ENCODE assay signal across 8 mouse cellular contexts in genomic region chr10:85044732-85045720, GRCm38 (mm10). TPM values are rescaled to one million over a fixed set of nuclear protein-coding genes. Genes with fewer than 3 reads are reported as not detected.
DNase-seq lines count a peak whose midpoint lies in the region; ATAC-seq and TF ChIP-seq lines count a peak whose summit lies in the region.

No protein-coding gene starts in this region.

- TF ChIP-seq POLR2A in cortical plate, adult 2 months (IDR thresholded peaks at IDR 0.05; ENCODE audit: extremely low read depth, insufficient read depth, low read length): no peak
- TF ChIP-seq POLR2A in limb, embryonic 14.5 days (IDR thresholded peaks at IDR 0.05; ENCODE audit: borderline replicate concordance, extremely low read depth, insufficient read depth, insufficient read length): no peak

- no peak overlapping the region for H3K4me3 ChIP-seq in cortical plate, adult 2 months (ENCODE audit: insufficient read depth, low read length)
- H3K4me3 ChIP-seq in intestine, embryonic 16.5 days (ENCODE audit: low read length): peak overlapping the region; percentile 24
- H3K4me3 ChIP-seq in limb, embryonic 14.5 days (replicated peaks; ENCODE audit: low read length): 0 out of 2 replicates have a peak overlapping the region, but pooled peaks have one; percentile 10
- no peak overlapping the region; the same call in 1 of the 2 replicates for H3K4me3 ChIP-seq in midbrain, embryonic 14.5 days (replicated peaks; ENCODE audit: low read depth, low read length)

- 11% methylated on average over 24 of the region's 24 CpGs for WGBS in intestine, embryonic 16.5 days
- 14% methylated on average over 24 of the region's 24 CpGs for WGBS in limb, embryonic 14.5 days
- WGBS in midbrain, embryonic 14.5 days: 7% methylated on average over 24 of the region's 24 CpGs

- no peaks in the 10 kb centered on the region for H3K27me3 ChIP-seq in intestine, embryonic 16.5 days (replicated peaks; ENCODE audit: control insufficient read depth, insufficient read depth, low read length)
- H3K27me3 ChIP-seq in limb, embryonic 14.5 days (ENCODE audit: control insufficient read depth, insufficient read depth, low read length): no peaks in the 10 kb centered on the region
- H3K27me3 ChIP-seq in midbrain, embryonic 14.5 days (ENCODE audit: control insufficient read depth, insufficient read depth, low read length): peaks cover 6% of the 10 kb centered on the region; the same call in 1 of the 2 replicates

- peak; percentile 30 for DNase-seq in A20 (ENCODE audit: low read depth, low spot score)
- DNase-seq in T-cell, adult 2 months (ENCODE audit: low spot score): peak; percentile 18
- peak; percentile 93 for DNase-seq in heart, adult 11 months
- peak; percentile 77 for DNase-seq in limb, embryonic 14.5 days (ENCODE audit: low spot score)
- peak; percentile 84 for DNase-seq in midbrain, embryonic 14.5 days
- peak; percentile 16 for DNase-seq in telencephalon, adult 2 months (ENCODE audit: low read depth, low spot score)

- TF ChIP-seq CTCF in cortical plate, adult 2 months (IDR thresholded peaks at IDR 0.05; ENCODE audit: extremely low read depth, insufficient read depth, low read length): peak; percentile 71

- peak overlapping the region; percentile 45 for H3K9ac ChIP-seq in intestine, embryonic 16.5 days (ENCODE audit: low read depth, low read length)
- H3K9ac ChIP-seq in limb, embryonic 14.5 days (ENCODE audit: low read depth, low read length, severe bottlenecking): peak overlapping the region; percentile 5; the same call in 1 of the 2 replicates
- H3K9ac ChIP-seq in midbrain, embryonic 14.5 days (replicated peaks; ENCODE audit: low read length): peak overlapping the region; percentile 1; the same call in 1 of the 2 replicates

- no peaks in the 10 kb centered on the region for H3K9me3 ChIP-seq in intestine, embryonic 16.5 days (ENCODE audit: control insufficient read depth, low read length)
- no peaks in the 10 kb centered on the region for H3K9me3 ChIP-seq in limb, embryonic 14.5 days (ENCODE audit: control insufficient read depth, low read length)
- no peaks in the 10 kb centered on the region for H3K9me3 ChIP-seq in midbrain, embryonic 14.5 days (ENCODE audit: control insufficient read depth, low read length)

- H3K4me1 ChIP-seq in cortical plate, adult 2 months (ENCODE audit: control insufficient read depth, insufficient read depth, low read length): no peaks in the 10 kb centered on the region
- no peaks in the 10 kb centered on the region for H3K4me1 ChIP-seq in intestine, embryonic 16.5 days (ENCODE audit: control insufficient read depth, insufficient read depth, low read length)
- H3K4me1 ChIP-seq in limb, embryonic 14.5 days (ENCODE audit: control insufficient read depth, insufficient read depth, low read length): peaks cover 4% of the 10 kb centered on the region; the same call in 1 of the 2 replicates
- H3K4me1 ChIP-seq in midbrain, embryonic 14.5 days (ENCODE audit: control insufficient read depth, insufficient read depth, low read length): peaks cover 12% of the 10 kb centered on the region

- no peak overlapping the region for H3K27ac ChIP-seq in cortical plate, adult 2 months (ENCODE audit: insufficient read depth, low read length)
- no peak overlapping the region for H3K27ac ChIP-seq in intestine, embryonic 16.5 days (ENCODE audit: low read length)
- H3K27ac ChIP-seq in limb, embryonic 14.5 days (replicated peaks; ENCODE audit: low read depth, low read length): no peak overlapping the region
- no peak overlapping the region for H3K27ac ChIP-seq in midbrain, embryonic 14.5 days (replicated peaks; ENCODE audit: low read depth, low read length)

- H3K4me2 ChIP-seq in intestine, embryonic 16.5 days (ENCODE audit: low read depth, low read length): peak overlapping the region; percentile 47
- peak overlapping the region; percentile 45 for H3K4me2 ChIP-seq in limb, embryonic 14.5 days (replicated peaks; ENCODE audit: low read depth, low read length, severe bottlenecking)
- peak overlapping the region; percentile 44 for H3K4me2 ChIP-seq in midbrain, embryonic 14.5 days (ENCODE audit: low read length)

- peak; percentile 66 for ATAC-seq in intestine, embryonic 16.5 days
- ATAC-seq in limb, embryonic 14.5 days (ENCODE audit: low FRiP score, low read depth): peak; percentile 58; the same call in 1 of the 2 replicates
- no peak; the same call in 1 of the 2 replicates for ATAC-seq in midbrain, embryonic 14.5 days (ENCODE audit: low FRiP score, low TSS enrichment)

- no peaks in the 10 kb centered on the region for H3K36me3 ChIP-seq in intestine, embryonic 16.5 days (ENCODE audit: control insufficient read depth, insufficient read depth, low read length)
- no peaks in the 10 kb centered on the region for H3K36me3 ChIP-seq in limb, embryonic 14.5 days (ENCODE audit: control insufficient read depth, insufficient read depth, low read length)
- no peaks in the 10 kb centered on the region for H3K36me3 ChIP-seq in midbrain, embryonic 14.5 days (ENCODE audit: control insufficient read depth, insufficient read depth, low read length)

RNA-seq across cellular contexts. Expression of gene Fhl4, which starts 57.3 kb away (rescaled TPM):
- 0.84 and 0.85 TPM in 2 replicates for polyA plus RNA-seq in cortical plate, adult 2 months (2012; rRNA removed)
- 0.26 and 0.45 TPM in 2 replicates for polyA plus RNA-seq in intestine, embryonic 16.5 days (2015; fragmentation: Nextera tagmentation; extraction: Ambion mirVana)
- polyA plus RNA-seq in limb, embryonic 14.5 days (2012; rRNA removed): 0.75 and 1.0 TPM in 2 replicates
- polyA plus RNA-seq in limb, embryonic 14.5 days (2014; fragmentation: Nextera tagmentation; extraction: Ambion mirVana): 1.3 and 1.6 TPM in 2 replicates
- polyA plus RNA-seq in midbrain, embryonic 14.5 days (2014; fragmentation: Nextera tagmentation; extraction: Ambion mirVana): 2.7 and 3.0 TPM in 2 replicates

RNA-seq across cellular contexts. Expression of gene Tmem263, which starts 57.4 kb away (rescaled TPM):
- 16.0 and 16.6 TPM in 2 replicates for polyA plus RNA-seq in cortical plate, adult 2 months (2012; rRNA removed)
- polyA plus RNA-seq in intestine, embryonic 16.5 days (2015; fragmentation: Nextera tagmentation; extraction: Ambion mirVana): 47.7 and 48.9 TPM in 2 replicates
- polyA plus RNA-seq in limb, embryonic 14.5 days (2012; rRNA removed): 27.5 and 29.1 TPM in 2 replicates
- polyA plus RNA-seq in limb, embryonic 14.5 days (2014; fragmentation: Nextera tagmentation; extraction: Ambion mirVana): 83.7 and 87.4 TPM in 2 replicates
- polyA plus RNA-seq in midbrain, embryonic 14.5 days (2014; fragmentation: Nextera tagmentation; extraction: Ambion mirVana): 41.2 and 50.6 TPM in 2 replicates

Comparison
In these comparisons a context has a peak if more than half of its experiments do, and no peak if none do; other contexts are left out.
1. DNase-seq: peak in every context shown above with its lines; median percentile 93 in heart, adult 11 months; 84 in midbrain, embryonic 14.5 days; 77 in limb, embryonic 14.5 days; 30 in A20; 18 in T-cell, adult 2 months; 16 in telencephalon, adult 2 months.
2. H3K4me3 ChIP-seq: peak in intestine, embryonic 16.5 days (single experiment) and limb, embryonic 14.5 days (single experiment); none in cortical plate, adult 2 months (single experiment) and midbrain, embryonic 14.5 days (single experiment).
3. Peak in every context shown above with its lines, with median percentiles within 50 percentile points of each other: H3K4me2 ChIP-seq and H3K9ac ChIP-seq.